Mouse (Mus musculus) gastrocnemius, adult 2 months (tissue): ENCODE measurements around the gene 9130230L23Rik. TPM values are rescaled to one million over a fixed set of nuclear protein-coding genes. Genes with fewer than 3 reads are reported as not detected.

Experiments
- DNase-seq: peaks from one replicate; pipeline ENCODE4 v3.0.0; 2022
- H3K27ac ChIP-seq: fragments of 200-600 bp; 2 replicates; pipeline ENCODE4 v1.8.1; 2022; ENCODE audit warnings: mild to moderate bottlenecking
- H3K4me3 ChIP-seq: fragments of 200-600 bp; 2 replicates; pipeline ENCODE4 v1.8.1; 2022; ENCODE audit warnings: mild to moderate bottlenecking, moderate library complexity
- CTCF ChIP-seq: fragments of 200-600 bp; IDR thresholded peaks from 2 replicates; pipeline ENCODE4 v1.8.1; 2022; ENCODE audit warnings: antibody characterized with exemption, mild to moderate bottlenecking, moderate library complexity
- intact Hi-C: fragments of 180-260 bp; cut with DNase I; formaldehyde crosslinking; loops from one replicate; pipeline ENCODE4 v1.15.1; 2025
- long read RNA-seq, 2 experiments: library from polyadenylated mRNA; stranded (forward); transcript quantifications; one replicate each; pipeline ENCODE4 v2.0.0; 2021
- total RNA-seq, 2 experiments: library from RNA; stranded (reverse); gene quantifications; 2 replicates each; pipeline ENCODE4 v1.2.3; 2021

Gene 9130230L23Rik
- under 1 TPM in 1 of 2 experiments, not detected in 1; 0.28 TPM for total RNA-seq
- long read RNA-seq, experiment 1 = 0 reads
- long read RNA-seq, experiment 2, partial matches to known transcripts = 0 of 1 reads
- long read RNA-seq, experiment 2, other reads (novel, unspliced or antisense) = 1 of 1 reads

GRCm38 (mm10) chr5:66004134-66004925 lies at the start of gene 9130230L23Rik:
Gene 9130230L23Rik, minus strand, starts transcription at chr5:66004285.
- intact Hi-C loops = no loop called here
- DNase-seq = no peak
- no peak for TF ChIP-seq CTCF
- Histone ChIP-seq H3K27ac (no peak within 1 kb of the TSS), H3K4me3 (no peak within 1 kb of the TSS)

- Histone ChIP-seq H3K4me3 (no peak overlapping the region), H3K27ac (no peak overlapping the region)
- no peak for TF ChIP-seq CTCF
- intact Hi-C loops = no loop called here
- no peak for DNase-seq
These were observed 48.9 kb upstream of the 9130230L23Rik start for GRCm38 (mm10) chr5:66052777-66053548.

- DNase-seq = no peak
- intact Hi-C loops = no loop called here
- H3K27ac ChIP-seq = no peak overlapping the region
- TF ChIP-seq CTCF = no peak
- no peak overlapping the region for H3K4me3 ChIP-seq
These were observed 46.8 kb upstream of the 9130230L23Rik start for GRCm38 (mm10) chr5:66050841-66051240.

- intact Hi-C loops = no loop called here
- Histone ChIP-seq H3K27ac (no peak overlapping the region), H3K4me3 (no peak overlapping the region)
- no peak for TF ChIP-seq CTCF
- DNase-seq = no peak
These were observed 42.3 kb upstream of the 9130230L23Rik start for GRCm38 (mm10) chr5:66046356-66046755.

GRCm38 (mm10) chr5:66043897-66044296 lies 39.8 kb upstream of the 9130230L23Rik start:
- TF ChIP-seq CTCF = no peak
- intact Hi-C loops = no loop called here
- Histone ChIP-seq H3K4me3 (no peak overlapping the region), H3K27ac (no peak overlapping the region)
- no peak for DNase-seq

GRCm38 (mm10) chr5:66042651-66043340 lies 38.7 kb upstream of the 9130230L23Rik start:
- DNase-seq = no peak
- no peak for TF ChIP-seq CTCF
- H3K27ac ChIP-seq = no peak overlapping the region
- intact Hi-C loops = no loop called here
- H3K4me3 ChIP-seq = no peak overlapping the region

GRCm38 (mm10) chr5:66040744-66041279 lies 36.7 kb upstream of the 9130230L23Rik start:
- TF ChIP-seq CTCF = no peak
- Histone ChIP-seq H3K4me3 (no peak overlapping the region), H3K27ac (no peak overlapping the region)
- no peak for DNase-seq
- intact Hi-C loops = no loop called here

- Histone ChIP-seq H3K27ac (no peak overlapping the region), H3K4me3 (no peak overlapping the region)
- TF ChIP-seq CTCF = no peak
- DNase-seq = no peak
- intact Hi-C loops = no loop called here
These were observed 35.7 kb upstream of the 9130230L23Rik start for GRCm38 (mm10) chr5:66039813-66040212.

- intact Hi-C loops = no loop called here
- no peak for DNase-seq
- Histone ChIP-seq H3K27ac (no peak overlapping the region), H3K4me3 (no peak overlapping the region)
- TF ChIP-seq CTCF = no peak
These were observed 33.0 kb upstream of the 9130230L23Rik start for GRCm38 (mm10) chr5:66037066-66037465.

GRCm38 (mm10) chr5:66036440-66037054 lies 32.5 kb upstream of the 9130230L23Rik start:
- no peak for DNase-seq
- intact Hi-C loops = no loop called here
- TF ChIP-seq CTCF = no peak
- Histone ChIP-seq H3K27ac (no peak overlapping the region), H3K4me3 (no peak overlapping the region)

- TF ChIP-seq CTCF = no peak
- Histone ChIP-seq H3K4me3 (no peak overlapping the region), H3K27ac (no peak overlapping the region)
- no peak for DNase-seq
- intact Hi-C loops = no loop called here
These were observed 30.5 kb upstream of the 9130230L23Rik start for GRCm38 (mm10) chr5:66034375-66035195.

- TF ChIP-seq CTCF = no peak
- DNase-seq = no peak
- no peak overlapping the region for H3K27ac ChIP-seq
- no peak overlapping the region for H3K4me3 ChIP-seq
- intact Hi-C loops = no loop called here
These were observed 28.7 kb upstream of the 9130230L23Rik start for GRCm38 (mm10) chr5:66032826-66033225.
